Mouse (Mus musculus): ENCODE results near the gene Chd4.

DNA sequence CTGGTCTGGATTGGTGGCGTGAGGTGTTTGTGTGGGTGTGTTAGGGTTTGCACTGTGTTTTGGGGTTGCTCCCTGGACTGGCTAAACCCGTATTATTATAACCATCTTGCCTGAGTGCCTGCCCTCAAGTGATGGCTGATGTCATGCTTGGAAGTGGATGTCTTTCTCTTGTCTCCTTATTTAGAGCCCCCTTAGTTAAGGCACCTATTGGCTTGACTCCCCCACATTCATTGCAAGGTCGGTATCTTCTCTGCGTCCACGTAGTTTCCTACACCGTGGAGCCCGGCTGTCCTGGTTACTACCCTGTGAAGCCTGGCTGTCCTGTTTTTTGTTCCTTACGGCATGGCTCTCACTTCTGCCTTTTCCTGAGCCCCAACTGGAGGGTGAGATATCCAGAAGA, 2.2 kb downstream of the Chd4 start:
- TF ChIP-seq POLR2A (IDR thresholded peaks at IDR 0.05; ENCODE audit: control insufficient read depth in 1 of 2, insufficient read depth in 1 of 2, low read depth in 1 of 2, low read length in 2 of 2, poor library complexity in 1 of 2), result no peak
- TF ChIP-seq CTCF (IDR thresholded peaks at IDR 0.05 in 2 of 3, conservative IDR thresholded peaks at IDR 0.05 in 1 of 3; ENCODE audit: control insufficient read depth in 1 of 3, insufficient read depth in 1 of 3, low read depth in 2 of 3, low read length in 3 of 3, poor library complexity in 1 of 3, severe bottlenecking in 1 of 3), result no peak
- no peak for TF ChIP-seq POLR2AphosphoS2 (IDR thresholded peaks at IDR 0.05; ENCODE audit: low read length)
- TF ChIP-seq TAL1 (IDR thresholded peaks at IDR 0.05; ENCODE audit: low read length), result no peak
- no peak for TF ChIP-seq EP300 (IDR thresholded peaks at IDR 0.05; ENCODE audit: low read depth in 1 of 2, low read length in 2 of 2)
- no peak for TF ChIP-seq HCFC1 (IDR thresholded peaks at IDR 0.05; ENCODE audit: low read depth, low read length)
- TF ChIP-seq BHLHE40 (IDR thresholded peaks at IDR 0.05; ENCODE audit: borderline replicate concordance, low read depth, low read length), result no peak
- TF ChIP-seq MXI1 (IDR thresholded peaks at IDR 0.05; ENCODE audit: low read depth, low read length), result no peak
- TF ChIP-seq ZMIZ1 (IDR thresholded peaks at IDR 0.05; ENCODE audit: low read depth, low read length), result no peak
- TF ChIP-seq ZNF384 (IDR thresholded peaks at IDR 0.05; ENCODE audit: low read depth, low read length), result no peak
